Mouse (Mus musculus): Measurements from ENCODE around the gene Xxylt1. TPM values are rescaled to one million over a fixed set of nuclear protein-coding genes. Genes with fewer than 3 reads are reported as not detected.

Xxylt1 gene
- total and polyA plus RNA-seq, 3 experiments = 21.5 to 45.7 (median 35.1) TPM

GRCm38 (mm10) chr16:30936012-30936461 lies 145.2 kb downstream of the Xxylt1 start:
- DNase-seq (ENCODE audit: extremely low read depth) = peak; percentile 92
- peak overlapping the region; percentile 73 for H3K4me2 ChIP-seq (ENCODE audit: insufficient read depth, low read depth, poor library complexity, severe bottlenecking)
- H3K9me3 ChIP-seq (replicated peaks; ENCODE audit: low read length) = no peaks in the 10 kb centered on the region
- H3K9ac ChIP-seq (ENCODE audit: insufficient read depth, low read depth) = peak overlapping the region; percentile 78
- in situ Hi-C loops (cut with MboI; ENCODE audit: low pct_ligation_motif_present, low pct_unique_long_range_greater_than_20kb, low sequenced_read_pairs) (loop anchor here (10.0 kb wide), 1 partner anchor 111 kb away; no protein-coding TSS in a partner anchor), dilution Hi-C loops (cut with MboI; ENCODE audit: extremely low pct_ligation_motif_present, extremely low pct_unique_long_range_greater_than_20kb, low sequenced_read_pairs) (no loop called here)
- peaks cover 48 to 56% of the 10 kb centered on the region in 2 experiments for H3K4me1 ChIP-seq (ENCODE audit: control insufficient read depth in 1 of 2, insufficient read depth in 2 of 2)
- peaks cover 0 to 14% of the 10 kb centered on the region in 2 experiments for H3K36me3 ChIP-seq (replicated peaks in 1 of 2; ENCODE audit: control insufficient read depth in 1 of 2, insufficient read depth in 1 of 2, low read length in 1 of 2)
- H3K27ac ChIP-seq (ENCODE audit: insufficient read depth, low read depth) = peak overlapping the region; percentile 98
- TF ChIP-seq MXI1 (IDR thresholded peaks at IDR 0.05; ENCODE audit: low read depth, low read length) = peak; percentile 74; the same call in 1 of the 2 replicates
- TF ChIP-seq KAT2A (IDR thresholded peaks at IDR 0.05; ENCODE audit: insufficient replicate concordance, low read length) = 0 out of 2 replicates have a peak, but pooled peaks have one; percentile 32
- TF ChIP-seq ZNF384 (IDR thresholded peaks at IDR 0.05; ENCODE audit: low read depth, low read length) = 0 out of 2 replicates have a peak, but pooled peaks have one; percentile 3
- peak; percentile 61 for TF ChIP-seq ELF1 (IDR thresholded peaks at IDR 0.05; ENCODE audit: low read depth, low read length)
- peak; percentile 66 for TF ChIP-seq NRF1 (IDR thresholded peaks at IDR 0.05; ENCODE audit: low read depth, low read length)
- peak; percentile 71; the same call in 1 of the 2 replicates for TF ChIP-seq TBP (conservative IDR thresholded peaks at IDR 0.05; ENCODE audit: low read depth, low read length)
- no peak for TF ChIP-seq MEF2A (IDR thresholded peaks at IDR 0.05; ENCODE audit: borderline replicate concordance, low read depth, low read length)
- 0 out of 2 replicates have a peak, but pooled peaks have one; percentile 47 for TF ChIP-seq MAX (IDR thresholded peaks at IDR 0.05; ENCODE audit: low read length)
- TF ChIP-seq ZMIZ1 (IDR thresholded peaks at IDR 0.05; ENCODE audit: low read depth, low read length) = peak; percentile 84
- TF ChIP-seq ETS1 (conservative IDR thresholded peaks at IDR 0.05; ENCODE audit: low read depth, low read length) = peak; percentile 27; the same call in 1 of the 2 replicates
- no peak for TF ChIP-seq MAFK (IDR thresholded peaks at IDR 0.05; ENCODE audit: insufficient replicate concordance, low read length)
- TF ChIP-seq RAD21 (IDR thresholded peaks at IDR 0.05; ENCODE audit: low read depth, low read length) = no peak; the same call in 1 of the 2 replicates
- 0 out of 2 replicates have a peak, but pooled peaks have one; percentile 40 for TF ChIP-seq UBTF (IDR thresholded peaks at IDR 0.05; ENCODE audit: low read depth, low read length)
- TF ChIP-seq MYC (IDR thresholded peaks at IDR 0.05; ENCODE audit: low read depth, low read length) = peak; percentile 49; the same call in 1 of the 2 replicates
- TF ChIP-seq SIN3A (IDR thresholded peaks at IDR 0.05; ENCODE audit: low read length) = peak; percentile 18; the same call in 1 of the 2 replicates
- peak; percentile 38; the same call in 1 of the 2 replicates for TF ChIP-seq NELFE (IDR thresholded peaks at IDR 0.05; ENCODE audit: low read depth, low read length)
- TF ChIP-seq CHD1 (IDR thresholded peaks at IDR 0.05; ENCODE audit: low read depth, low read length) = peak; percentile 93; the same call in 1 of the 2 replicates
- peak; percentile 61 for TF ChIP-seq POLR2A (IDR thresholded peaks at IDR 0.05; ENCODE audit: low read depth, low read length)
- TF ChIP-seq IRF4 (IDR thresholded peaks at IDR 0.05; ENCODE audit: low read depth, low read length) = no peak
- H3K4me3 ChIP-seq (replicated peaks in 1 of 3; ENCODE audit: low read depth in 2 of 3, low read length in 2 of 3, poor library complexity in 1 of 3) = peak overlapping the region; percentile 46 to 60 (median 51)
- no peaks in the 10 kb centered on the region for H3K27me3 ChIP-seq (replicated peaks)
- no peaks in the 10 kb centered on the region for H3K79me2 ChIP-seq (replicated peaks; ENCODE audit: control insufficient read depth, extremely low read depth, insufficient read depth, poor library complexity, severe bottlenecking)
